Mouse (Mus musculus) left cerebral cortex, adult 9 months (tissue): Measurements from ENCODE around the gene Mrpl45.
A peak's percentile ranks its signal among the peaks of the same experiment; 100 is the strongest.

Experiments used
- DNase-seq, 2 experiments: peaks; one replicate each; pipeline ENCODE4 v3.0.0; 2022; ENCODE audit warnings: low spot score in 2 of 2

Mrpl45 gene

DNA sequence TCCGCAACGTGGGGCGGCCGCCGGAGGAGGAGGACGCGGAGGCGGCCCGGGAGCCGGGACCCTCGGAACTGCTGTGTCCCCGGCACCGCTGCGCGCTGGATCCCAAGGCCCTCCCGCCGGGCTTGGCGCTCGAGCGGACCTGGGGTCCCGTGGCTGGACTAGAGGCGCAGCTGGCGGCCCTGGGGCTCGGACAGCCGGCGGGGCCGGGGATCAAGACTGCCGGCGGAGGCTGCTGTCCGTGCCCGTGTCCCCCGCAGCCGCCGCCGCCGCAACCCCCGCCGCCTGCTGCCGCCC is 47.1 kb downstream of the Mrpl45 start:
- DNase-seq: peak in 1 of 2 experiments; percentile 20

DNA sequence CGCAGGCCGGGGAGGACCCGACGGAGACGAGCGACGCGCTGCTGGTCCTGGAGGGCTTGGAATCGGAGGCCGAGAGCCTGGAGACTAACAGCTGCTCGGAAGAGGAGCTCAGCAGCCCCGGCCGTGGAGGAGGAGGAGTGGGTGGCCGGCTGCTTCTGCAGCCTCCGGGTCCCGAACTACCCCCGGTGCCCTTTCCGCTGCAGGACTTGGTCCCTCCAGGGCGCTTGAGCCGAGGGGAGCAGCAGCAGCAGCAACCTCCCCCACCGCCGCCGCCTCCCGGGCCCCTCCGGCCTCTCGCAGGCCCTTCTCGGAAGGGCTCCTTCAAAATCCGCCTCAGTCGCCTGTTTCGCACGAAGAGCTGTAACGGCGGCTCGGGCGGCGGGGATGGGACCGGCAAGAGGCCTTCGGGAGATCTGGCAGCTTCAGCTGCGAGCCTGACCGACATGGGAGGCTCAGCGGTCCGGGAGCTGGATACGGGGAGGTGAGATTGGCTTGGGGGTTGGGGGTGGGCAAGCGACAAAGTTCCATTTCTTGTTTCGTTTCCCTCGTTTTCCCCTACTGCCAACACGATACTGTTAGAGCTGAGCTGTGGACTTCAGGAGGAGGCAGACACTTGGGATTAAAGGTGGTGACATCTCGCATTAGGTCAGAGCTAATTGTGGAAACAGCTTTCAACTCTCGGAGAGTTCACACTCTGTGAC is 47.6 kb downstream of the Mrpl45 start:
- DNase-seq: no peak

GRCm38 (mm10) chr11:97363644-97363995 is 48.1 kb downstream of the Mrpl45 start:
- no peak for DNase-seq

DNA sequence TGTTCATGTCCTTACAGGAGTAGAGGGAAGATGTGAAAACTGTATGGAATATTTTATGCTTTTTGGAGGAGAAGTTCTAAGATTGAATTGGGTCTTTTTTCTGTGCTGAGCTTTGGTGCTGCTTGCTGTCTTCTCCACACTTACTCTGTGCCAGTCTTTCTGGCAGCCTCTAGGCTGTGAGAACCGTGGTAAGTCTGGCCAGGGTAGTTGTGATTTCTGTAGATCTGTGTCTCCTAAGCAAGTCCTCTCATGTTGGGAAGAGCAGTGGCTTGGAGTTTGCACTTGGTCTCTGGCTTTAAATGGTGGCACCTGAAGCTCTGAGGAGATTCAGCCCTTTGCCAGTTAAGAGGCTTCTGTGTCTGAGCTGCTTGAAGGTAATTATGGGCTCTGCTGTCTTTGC is 50.0 kb downstream of the Mrpl45 start:
- no peak for DNase-seq

DNA sequence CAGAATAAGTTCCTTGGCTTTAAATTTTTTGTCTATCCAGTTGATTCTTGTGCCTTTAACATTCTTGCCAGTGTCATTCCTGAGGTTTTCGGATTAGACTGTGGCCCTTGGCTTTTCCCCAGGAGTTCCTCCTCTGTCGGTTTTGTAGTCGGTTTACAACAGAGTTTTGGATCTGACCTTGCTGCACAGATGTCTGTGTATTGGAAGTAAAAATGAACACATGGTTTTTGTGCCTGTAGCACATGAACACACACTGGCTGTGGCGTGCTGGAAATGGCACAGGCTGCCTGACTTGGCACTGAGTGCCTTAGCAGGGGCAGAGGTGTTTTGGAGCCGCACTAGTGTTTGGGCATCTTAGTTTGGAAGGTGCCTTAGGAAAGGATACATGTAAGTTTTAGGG is 53.0 kb downstream of the Mrpl45 start:
- no peak for DNase-seq

GRCm38 (mm10) chr11:97370329-97371091 is 55.0 kb downstream of the Mrpl45 start:
- peak in 1 of 2 experiments; percentile 73 for DNase-seq

DNA sequence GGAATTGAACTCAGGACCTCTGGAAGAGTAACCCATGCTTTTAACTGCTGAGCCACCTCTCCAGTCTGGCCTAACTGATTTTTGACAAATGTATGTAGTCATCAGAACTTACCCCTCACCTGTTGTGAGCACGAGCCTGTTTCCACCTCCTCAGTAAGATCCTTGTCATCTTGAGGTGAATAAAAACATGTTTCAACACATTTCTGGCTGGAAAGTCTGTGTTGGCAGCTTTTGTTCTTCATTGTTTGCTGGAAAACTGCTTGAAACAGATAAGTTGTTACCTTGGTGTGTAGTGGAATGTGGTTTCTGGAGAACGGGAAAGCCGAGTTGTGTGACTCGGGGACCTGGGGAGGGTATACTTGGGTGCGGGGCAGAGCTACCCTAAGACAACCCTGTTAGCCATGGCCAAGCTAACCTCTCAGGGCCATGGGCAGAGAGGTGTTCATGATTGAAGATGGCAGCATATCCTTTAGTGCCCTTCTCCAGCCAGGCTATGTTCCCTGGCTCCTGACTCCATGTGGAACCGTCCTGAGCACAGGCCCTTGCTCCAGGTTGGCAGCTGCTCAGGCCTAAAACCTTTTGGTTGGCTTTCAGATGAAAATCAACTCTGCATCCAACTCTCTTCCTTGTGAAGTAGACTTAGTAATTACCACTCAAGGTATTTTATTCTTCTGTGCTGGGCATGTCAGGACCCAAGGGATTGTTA is 56.8 kb downstream of the Mrpl45 start:
- no peak for DNase-seq

- DNase-seq: no peak
Measured at GRCm38 (mm10) chr11:97373402-97373801, 57.9 kb downstream of the Mrpl45 start.
